Mouse (Mus musculus) myocyte (in vitro differentiated cells): ENCODE measurements at regions not wholly inside any gene's neighbourhood (a gene's known extent, or its start where the extent isn't known, plus 50 kb on each side); places are given as distances from the start of the nearest gene placed in this dataset.

Source experiments
- CEBPB ChIP-seq: IDR thresholded peaks from 2 replicates; pipeline ENCODE4 v1.6.1; 2011; ENCODE audit warnings: mild to moderate bottlenecking, moderate library complexity; ENCODE audit not compliant: poor library complexity, insufficient read depth, severe bottlenecking
- E2F4 ChIP-seq: IDR thresholded peaks from one replicate; pipeline ENCODE4 v1.6.1; 2011; ENCODE audit warnings: mild to moderate bottlenecking, control low read depth, moderate library complexity; ENCODE audit not compliant: insufficient read depth
- MAX ChIP-seq: IDR thresholded peaks from one replicate; pipeline ENCODE4 v1.6.1; 2011; ENCODE audit warnings: low read depth, mild to moderate bottlenecking, control low read depth
- MYOD1 ChIP-seq, 3 experiments: IDR thresholded peaks; one replicate each; pipeline ENCODE4 v1.6.1; 2011; ENCODE audit warnings: control low read depth in 2 of 3, low read depth in 2 of 3, mild to moderate bottlenecking in 2 of 3, moderate library complexity in 1 of 3; ENCODE audit not compliant: insufficient read length in 2 of 3, control insufficient read depth in 1 of 3
- POLR2A ChIP-seq: IDR thresholded peaks from one replicate; pipeline ENCODE4 v1.6.1; 2011; ENCODE audit warnings: low read depth, mild to moderate bottlenecking, control low read depth, moderate library complexity; ENCODE audit not compliant: insufficient read length
- POLR2AphosphoS2 ChIP-seq: IDR thresholded peaks from one replicate; pipeline ENCODE4 v1.6.1; 2011; ENCODE audit warnings: low read depth, control low read depth; ENCODE audit not compliant: insufficient read length
- REST ChIP-seq: IDR thresholded peaks from one replicate; pipeline ENCODE4 v1.6.1; 2011; ENCODE audit warnings: mild to moderate bottlenecking, control low read depth, moderate library complexity; ENCODE audit not compliant: insufficient read depth, insufficient read length
- TCF12 ChIP-seq: IDR thresholded peaks from one replicate; pipeline ENCODE4 v1.6.1; 2011; ENCODE audit warnings: mild to moderate bottlenecking, control low read depth; ENCODE audit not compliant: poor library complexity, insufficient read depth, severe bottlenecking
- USF1 ChIP-seq: IDR thresholded peaks from one replicate; pipeline ENCODE4 v1.6.1; 2011; ENCODE audit warnings: low read depth, mild to moderate bottlenecking, control low read depth, moderate library complexity

DNA sequence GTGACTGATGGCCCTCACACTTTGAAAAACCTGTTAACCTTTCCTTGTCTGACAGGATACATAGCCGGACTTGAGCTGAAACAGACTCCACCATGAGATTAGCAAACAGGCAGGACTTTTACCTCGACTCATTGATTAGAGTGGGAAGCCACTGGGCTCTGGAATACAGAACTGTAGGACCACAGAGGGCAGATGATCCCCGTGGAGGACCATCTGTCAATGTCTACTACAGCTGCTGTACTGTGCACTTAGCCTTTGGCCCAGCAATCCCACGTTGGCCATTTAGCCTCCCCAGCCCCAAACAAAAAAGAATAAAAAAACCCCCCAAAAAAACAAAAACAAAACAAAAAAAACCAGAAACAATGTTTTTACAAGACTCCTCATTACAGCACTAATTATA is 103.9 kb upstream of the Dazl start:
- TF ChIP-seq USF1 (no peak), TCF12 (no peak), POLR2A (no peak), MYOD1 (IDR thresholded peaks at IDR 0.05; ENCODE audit: control insufficient read depth in 1 of 3, insufficient read length in 2 of 3, low read depth in 2 of 3) (no peak), MAX (no peak), REST (no peak), CEBPB (no peak), POLR2AphosphoS2 (no peak), E2F4 (no peak)
